Mouse (Mus musculus): ENCODE measurements around the gene Adipoq. TPM values are rescaled to one million over a fixed set of nuclear protein-coding genes. Genes with fewer than 3 reads are reported as not detected.

The Adipoq gene
- total and polyA plus RNA-seq, 3 experiments = 0.16 TPM; not detected in 2

DNA sequence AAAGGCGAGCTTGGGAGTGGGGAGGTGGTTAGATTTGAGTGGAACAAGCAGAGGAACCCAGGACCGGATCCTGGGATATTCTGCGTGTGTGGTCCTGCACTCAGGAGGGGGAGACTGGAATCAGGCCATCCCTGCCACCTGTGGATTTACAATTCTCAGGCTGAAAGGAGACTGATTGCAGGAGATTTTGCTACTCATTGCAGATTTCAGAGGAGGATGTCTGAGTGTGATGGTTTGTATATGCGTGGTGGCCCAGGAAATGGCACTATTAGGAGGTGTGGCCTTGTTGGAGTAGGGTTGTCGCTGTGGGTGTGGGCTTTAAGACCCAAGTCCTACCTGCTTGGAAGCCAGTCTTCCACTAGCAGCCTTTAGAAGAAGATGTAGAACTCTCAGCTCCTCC lies 7.9 kb downstream of the Adipoq start:
- 0 out of 2 replicates have a peak, but pooled peaks cover 5% of the 10 kb centered on the region for H3K27me3 ChIP-seq (ENCODE audit: insufficient read depth, low read length)
- ATAC-seq (ENCODE audit: extremely low read depth, insufficient number of reproducible peaks, low FRiP score, poor library complexity, severe bottlenecking) = no peak

GRCm38 (mm10) chr16:23157013-23157412 lies 10.7 kb downstream of the Adipoq start:
- Histone ChIP-seq H3K36me3 (replicated peaks) (no peaks in the 10 kb centered on the region), H3K4me3 (ENCODE audit: low read depth, low read length) (no peak overlapping the region), H3K4me1 (ENCODE audit: insufficient read depth, low read depth, low read length) (no peaks in the 10 kb centered on the region), H3K9me3 (replicated peaks) (no peaks in the 10 kb centered on the region), H3K27me3 (ENCODE audit: insufficient read depth, low read length) (peaks cover 9% of the 10 kb centered on the region)
- TF ChIP-seq TAL1 (conservative IDR thresholded peaks at IDR 0.05; ENCODE audit: low read depth, low read length) (no peak), GATA1 (IDR thresholded peaks at IDR 0.05; ENCODE audit: borderline replicate concordance, low read length) (no peak), GATA2 (IDR thresholded peaks at IDR 0.05; ENCODE audit: borderline replicate concordance, low read depth, low read length) (no peak), CTCF (IDR thresholded peaks at IDR 0.05; ENCODE audit: low read depth, low read length) (no peak), POLR2AphosphoS5 (IDR thresholded peaks at IDR 0.05; ENCODE audit: insufficient replicate concordance, low read depth, low read length) (no peak)
- DNase-seq (ENCODE audit: low spot score) (no peak), ATAC-seq (ENCODE audit: extremely low read depth, insufficient number of reproducible peaks, low FRiP score, poor library complexity, severe bottlenecking) (no peak)

More for the DNA sequence above, 7.9 kb downstream of the Adipoq start:
- no peak for DNase-seq (ENCODE audit: low spot score)
- Histone ChIP-seq H3K4me1 (ENCODE audit: insufficient read depth, low read depth, low read length) (no peaks in the 10 kb centered on the region), H3K36me3 (replicated peaks) (no peaks in the 10 kb centered on the region), H3K4me3 (ENCODE audit: low read depth, low read length) (no peak overlapping the region), H3K9me3 (replicated peaks) (no peaks in the 10 kb centered on the region)
- no peak for TF ChIP-seq TAL1 (conservative IDR thresholded peaks at IDR 0.05; ENCODE audit: low read depth, low read length)
- no peak for TF ChIP-seq GATA2 (IDR thresholded peaks at IDR 0.05; ENCODE audit: borderline replicate concordance, low read depth, low read length)
- no peak for TF ChIP-seq GATA1 (IDR thresholded peaks at IDR 0.05; ENCODE audit: borderline replicate concordance, low read length)
- no peak for TF ChIP-seq POLR2AphosphoS5 (IDR thresholded peaks at IDR 0.05; ENCODE audit: insufficient replicate concordance, low read depth, low read length)
- TF ChIP-seq CTCF (IDR thresholded peaks at IDR 0.05; ENCODE audit: low read depth, low read length) = no peak

DNA sequence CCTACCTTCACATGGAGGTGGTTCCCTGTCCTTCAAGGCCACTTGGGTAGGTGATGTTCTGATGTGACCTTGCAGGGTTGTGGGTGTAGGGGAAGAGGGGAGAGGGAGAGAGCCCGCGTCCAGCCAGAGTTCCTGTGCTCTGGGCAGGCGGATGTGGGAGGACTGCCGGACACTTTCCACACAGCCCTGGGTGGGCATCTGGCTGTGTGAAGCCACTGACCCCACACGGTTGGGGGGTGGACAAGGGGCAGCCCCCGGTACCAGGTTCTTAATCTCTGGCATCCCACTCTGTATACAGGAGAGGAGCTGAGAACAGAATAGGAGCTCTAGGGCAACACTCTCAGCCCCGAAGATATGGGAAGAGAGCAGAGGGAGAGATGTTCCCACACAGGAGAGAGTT lies 12.0 kb downstream of the Adipoq start:
- H3K4me1 ChIP-seq (ENCODE audit: insufficient read depth, low read depth, low read length) = no peaks in the 10 kb centered on the region
- H3K9me3 ChIP-seq (replicated peaks) = no peaks in the 10 kb centered on the region
- no peak overlapping the region for H3K4me3 ChIP-seq (ENCODE audit: low read depth, low read length)
- TF ChIP-seq GATA2 (IDR thresholded peaks at IDR 0.05; ENCODE audit: borderline replicate concordance, low read depth, low read length) = no peak
- no peak for TF ChIP-seq CTCF (IDR thresholded peaks at IDR 0.05; ENCODE audit: low read depth, low read length)
- no peak for TF ChIP-seq GATA1 (IDR thresholded peaks at IDR 0.05; ENCODE audit: borderline replicate concordance, low read length)
- TF ChIP-seq POLR2AphosphoS5 (IDR thresholded peaks at IDR 0.05; ENCODE audit: insufficient replicate concordance, low read depth, low read length) = no peak
- no peak for TF ChIP-seq TAL1 (conservative IDR thresholded peaks at IDR 0.05; ENCODE audit: low read depth, low read length)
- H3K36me3 ChIP-seq (replicated peaks) = no peaks in the 10 kb centered on the region
- H3K27me3 ChIP-seq (ENCODE audit: insufficient read depth, low read length) = peaks cover 9% of the 10 kb centered on the region
- no peak for ATAC-seq (ENCODE audit: extremely low read depth, insufficient number of reproducible peaks, low FRiP score, poor library complexity, severe bottlenecking)
- no peak for DNase-seq (ENCODE audit: low spot score)

DNA sequence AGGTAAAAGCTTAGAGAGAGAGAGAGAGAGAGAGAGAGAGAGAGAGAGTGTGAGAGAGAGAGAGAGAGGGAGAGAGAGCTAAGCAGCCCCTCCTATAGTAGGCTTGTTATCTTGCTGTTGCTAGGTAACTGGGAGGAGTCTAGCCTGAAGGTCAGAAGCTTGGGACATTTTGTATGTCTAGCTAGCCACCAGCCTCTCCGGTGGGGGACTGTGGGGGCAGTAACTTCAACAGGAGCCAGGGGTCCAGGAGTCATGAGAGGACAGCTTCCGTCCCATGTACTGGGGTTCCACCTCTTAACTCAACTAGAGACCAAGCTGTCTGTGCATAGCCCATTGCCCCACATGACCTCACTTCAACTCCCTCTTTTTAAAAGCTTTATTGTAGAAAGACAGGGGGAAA lies 12.6 kb downstream of the Adipoq start:
- ATAC-seq (ENCODE audit: extremely low read depth, insufficient number of reproducible peaks, low FRiP score, poor library complexity, severe bottlenecking) (no peak), DNase-seq (ENCODE audit: low spot score) (no peak)
- TF ChIP-seq POLR2AphosphoS5 (IDR thresholded peaks at IDR 0.05; ENCODE audit: insufficient replicate concordance, low read depth, low read length) = no peak
- H3K9me3 ChIP-seq (replicated peaks) = no peaks in the 10 kb centered on the region
- no peak overlapping the region for H3K4me3 ChIP-seq (ENCODE audit: low read depth, low read length)
- no peaks in the 10 kb centered on the region for H3K36me3 ChIP-seq (replicated peaks)
- H3K27me3 ChIP-seq (ENCODE audit: insufficient read depth, low read length) = peaks cover 9% of the 10 kb centered on the region
- H3K4me1 ChIP-seq (ENCODE audit: insufficient read depth, low read depth, low read length) = no peaks in the 10 kb centered on the region

DNA sequence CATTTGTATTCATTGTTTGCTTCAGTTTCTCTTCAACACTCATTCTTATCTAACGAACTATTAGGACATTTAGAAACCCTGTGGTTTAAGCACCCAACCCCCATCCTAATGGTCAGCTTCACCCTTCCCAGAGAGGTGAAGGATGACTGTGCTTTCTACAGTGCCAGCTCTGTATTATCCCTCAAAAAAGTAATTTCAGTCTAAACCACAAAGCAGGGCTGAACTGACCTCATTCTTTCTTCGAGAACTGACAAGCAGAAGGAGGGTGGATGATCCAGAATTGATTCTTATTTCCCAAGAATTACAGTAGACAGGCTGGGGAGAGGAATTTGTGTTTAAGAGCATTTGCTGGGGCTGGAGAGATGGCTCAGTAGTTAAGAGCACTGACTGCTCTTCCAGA lies 13.4 kb downstream of the Adipoq start:
- no peak for TF ChIP-seq GATA2 (IDR thresholded peaks at IDR 0.05; ENCODE audit: borderline replicate concordance, low read depth, low read length)
- no peak for TF ChIP-seq CTCF (IDR thresholded peaks at IDR 0.05; ENCODE audit: low read depth, low read length)
- TF ChIP-seq POLR2AphosphoS5 (IDR thresholded peaks at IDR 0.05; ENCODE audit: insufficient replicate concordance, low read depth, low read length) = no peak
- TF ChIP-seq GATA1 (IDR thresholded peaks at IDR 0.05; ENCODE audit: borderline replicate concordance, low read length) = no peak
- no peak for TF ChIP-seq TAL1 (conservative IDR thresholded peaks at IDR 0.05; ENCODE audit: low read depth, low read length)
- ATAC-seq (ENCODE audit: extremely low read depth, insufficient number of reproducible peaks, low FRiP score, poor library complexity, severe bottlenecking) (peak; percentile 69), DNase-seq (ENCODE audit: low spot score) (no peak)
- Histone ChIP-seq H3K36me3 (replicated peaks) (no peaks in the 10 kb centered on the region), H3K4me1 (ENCODE audit: insufficient read depth, low read depth, low read length) (no peaks in the 10 kb centered on the region), H3K4me3 (ENCODE audit: low read depth, low read length) (no peak overlapping the region), H3K27me3 (ENCODE audit: insufficient read depth, low read length) (peaks cover 9% of the 10 kb centered on the region), H3K9me3 (replicated peaks) (no peaks in the 10 kb centered on the region)

DNA sequence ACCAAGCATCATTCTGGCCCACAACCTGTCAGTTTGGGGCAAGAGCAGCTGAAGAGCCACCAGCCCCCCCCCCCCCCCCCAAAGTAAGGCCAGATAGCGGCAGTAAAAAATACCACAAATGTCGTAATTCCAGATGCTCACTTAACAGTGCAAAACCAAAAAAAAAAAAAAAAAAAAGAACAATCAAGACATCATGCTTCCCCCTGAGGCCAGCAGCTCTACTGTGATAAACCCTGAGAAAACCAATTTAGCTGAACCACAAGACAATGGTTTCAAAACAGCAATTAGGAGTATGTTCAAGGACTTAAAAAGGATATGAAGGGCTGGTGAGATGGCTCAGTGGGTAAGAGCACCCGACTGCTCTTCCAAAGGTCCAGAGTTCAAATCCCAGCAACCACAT lies 15.8 kb downstream of the Adipoq start:
- peaks cover 11% of the 10 kb centered on the region for H3K27me3 ChIP-seq (ENCODE audit: insufficient read depth, low read length)
- H3K36me3 ChIP-seq (replicated peaks) = no peaks in the 10 kb centered on the region
- DNase-seq (ENCODE audit: low spot score) (no peak), ATAC-seq (ENCODE audit: extremely low read depth, insufficient number of reproducible peaks, low FRiP score, poor library complexity, severe bottlenecking) (peak; percentile 50; the same call in 1 of the 2 replicates)
- no peak for TF ChIP-seq GATA2 (IDR thresholded peaks at IDR 0.05; ENCODE audit: borderline replicate concordance, low read depth, low read length)
- no peak for TF ChIP-seq POLR2AphosphoS5 (IDR thresholded peaks at IDR 0.05; ENCODE audit: insufficient replicate concordance, low read depth, low read length)
- no peak for TF ChIP-seq TAL1 (conservative IDR thresholded peaks at IDR 0.05; ENCODE audit: low read depth, low read length)
- no peak for TF ChIP-seq GATA1 (IDR thresholded peaks at IDR 0.05; ENCODE audit: borderline replicate concordance, low read length)
- no peak for TF ChIP-seq CTCF (IDR thresholded peaks at IDR 0.05; ENCODE audit: low read depth, low read length)
- no peak overlapping the region for H3K4me3 ChIP-seq (ENCODE audit: low read depth, low read length)
- H3K4me1 ChIP-seq (ENCODE audit: insufficient read depth, low read depth, low read length) = no peaks in the 10 kb centered on the region
- no peaks in the 10 kb centered on the region for H3K9me3 ChIP-seq (replicated peaks)

DNA sequence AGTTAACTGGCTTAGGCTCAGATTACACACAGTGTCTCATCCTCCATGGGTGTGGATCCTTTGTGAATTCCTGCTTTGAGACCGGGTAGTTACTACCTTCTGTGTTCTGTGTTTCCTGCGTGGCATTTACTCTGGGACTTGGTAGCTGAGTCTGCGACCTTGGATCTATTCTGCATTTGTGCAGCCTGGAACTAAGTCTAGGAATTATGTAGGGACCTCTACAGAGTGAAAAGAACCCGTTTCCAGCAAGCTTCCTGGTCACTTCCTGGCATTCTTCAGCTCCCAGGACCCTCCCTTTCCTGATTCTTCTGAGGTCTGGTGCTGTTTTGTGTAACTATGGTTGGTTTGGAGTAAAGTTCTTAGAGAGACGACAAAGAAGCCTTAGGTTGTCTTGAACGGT lies 18.1 kb downstream of the Adipoq start:
- no peak for ATAC-seq (ENCODE audit: extremely low read depth, insufficient number of reproducible peaks, low FRiP score, poor library complexity, severe bottlenecking)
- Histone ChIP-seq H3K9me3 (replicated peaks) (no peaks in the 10 kb centered on the region), H3K4me1 (ENCODE audit: insufficient read depth, low read depth, low read length) (no peaks in the 10 kb centered on the region), H3K36me3 (replicated peaks) (no peaks in the 10 kb centered on the region), H3K27me3 (ENCODE audit: insufficient read depth, low read length) (peaks cover 8% of the 10 kb centered on the region), H3K4me3 (ENCODE audit: low read depth, low read length) (no peak overlapping the region)
- no peak for DNase-seq (ENCODE audit: low spot score)
- no peak for TF ChIP-seq GATA2 (IDR thresholded peaks at IDR 0.05; ENCODE audit: borderline replicate concordance, low read depth, low read length)
- TF ChIP-seq CTCF (IDR thresholded peaks at IDR 0.05; ENCODE audit: low read depth, low read length) = no peak
- no peak for TF ChIP-seq POLR2AphosphoS5 (IDR thresholded peaks at IDR 0.05; ENCODE audit: insufficient replicate concordance, low read depth, low read length)
